Mouse (Mus musculus): Measurements from ENCODE around the gene AI661453. TPM values are rescaled to one million over a fixed set of nuclear protein-coding genes. Genes with fewer than 3 reads are reported as not detected.

The AI661453 gene
- polyA plus RNA-seq, 1 experiment from 2014 or later: 0.31 TPM

DNA sequence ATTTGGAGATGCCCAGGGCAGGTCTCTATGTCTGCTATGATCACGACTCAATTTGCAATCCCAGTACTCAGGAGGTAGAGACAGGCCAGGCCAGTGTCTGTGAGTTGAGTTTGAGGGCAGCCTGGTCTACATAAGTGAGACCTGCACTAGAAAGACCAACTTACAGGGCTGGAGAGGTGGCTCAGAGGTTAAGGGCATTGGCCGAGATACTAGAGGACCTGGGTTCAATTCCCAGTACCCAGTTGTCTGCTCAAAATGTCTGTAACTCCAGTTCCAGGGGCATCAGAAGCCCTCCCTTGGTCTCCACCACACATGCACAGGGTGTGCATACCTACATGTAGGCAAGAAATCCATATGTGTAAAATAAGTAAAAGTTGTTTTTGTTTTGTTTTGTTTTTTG lies 71.1 kb downstream of the AI661453 start:
- H3K9me3 ChIP-seq (replicated peaks): no peaks in the 10 kb centered on the region
- peak overlapping the region; percentile 49 for H3K4me3 ChIP-seq
- H3K27me3 ChIP-seq (replicated peaks): no peaks in the 10 kb centered on the region
- H3K36me3 ChIP-seq: no peaks in the 10 kb centered on the region
- peak overlapping the region; percentile 76 for H3K4me2 ChIP-seq
- peak overlapping the region; percentile 70; the same call in 1 of the 2 replicates for H3K9ac ChIP-seq
- peaks cover 86% of the 10 kb centered on the region for H3K4me1 ChIP-seq
- 56% methylated on average over 2 of the region's 2 CpGs for WGBS (ENCODE audit: insufficient replicate concordance)
- ATAC-seq: no peak
- H3K27ac ChIP-seq: peak overlapping the region; percentile 95

GRCm38 (mm10) chr17:47508012-47508608 lies 71.7 kb downstream of the AI661453 start:
- Histone ChIP-seq H3K4me3 (peak overlapping the region; percentile 49), H3K27ac (peak overlapping the region; percentile 95), H3K27me3 (replicated peaks) (no peaks in the 10 kb centered on the region), H3K9me3 (replicated peaks) (no peaks in the 10 kb centered on the region), H3K9ac (peak overlapping the region; percentile 70), H3K4me1 (peaks cover 90% of the 10 kb centered on the region), H3K4me2 (peak overlapping the region; percentile 76), H3K36me3 (no peaks in the 10 kb centered on the region)
- 4% methylated on average over 12 of the region's 12 CpGs for WGBS (ENCODE audit: insufficient replicate concordance)
- peak; percentile 52 for ATAC-seq

DNA sequence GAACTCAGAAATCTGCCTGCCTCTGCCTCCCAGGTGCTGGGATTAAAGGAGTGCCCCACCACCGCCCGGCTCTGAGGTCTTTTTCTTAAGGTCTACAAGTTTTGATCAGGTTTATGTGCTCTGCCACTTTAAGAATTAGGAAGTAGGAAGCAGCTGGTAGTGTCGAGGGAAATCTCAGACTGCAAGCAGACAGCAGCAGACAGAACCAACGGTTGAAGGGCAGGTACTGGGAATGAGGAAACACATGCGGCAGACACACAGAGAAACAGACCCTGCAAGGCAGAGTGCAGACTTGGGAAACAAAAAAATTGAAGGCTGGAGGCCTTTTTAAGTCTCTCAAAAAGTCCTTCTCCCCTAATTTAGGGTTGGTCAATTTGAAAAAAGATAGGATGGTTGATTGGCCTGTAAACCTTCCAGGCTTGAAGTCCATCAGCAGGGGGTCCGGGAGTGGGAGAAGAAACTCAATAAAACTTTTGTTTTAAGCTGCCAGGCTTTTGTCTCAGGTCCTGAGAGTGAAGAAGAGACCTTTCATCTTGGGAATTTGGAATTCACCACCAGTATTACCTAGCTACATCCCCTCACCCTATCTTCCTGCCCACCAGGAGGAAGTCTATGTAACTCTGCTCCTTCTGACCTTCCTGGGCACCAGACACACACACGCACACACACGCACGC lies 72.8 kb downstream of the AI661453 start:
- Histone ChIP-seq H3K4me2 (peak overlapping the region; percentile 15; the same call in 1 of the 2 replicates), H3K36me3 (no peaks in the 10 kb centered on the region), H3K4me3 (no peak overlapping the region), H3K4me1 (peaks cover 95% of the 10 kb centered on the region), H3K27ac (peak overlapping the region; percentile 95), H3K9ac (no peak overlapping the region), H3K27me3 (replicated peaks) (no peaks in the 10 kb centered on the region), H3K9me3 (replicated peaks) (no peaks in the 10 kb centered on the region)
- no peak for ATAC-seq
- WGBS (ENCODE audit: insufficient replicate concordance): 37% methylated on average over 9 of the region's 9 CpGs

DNA sequence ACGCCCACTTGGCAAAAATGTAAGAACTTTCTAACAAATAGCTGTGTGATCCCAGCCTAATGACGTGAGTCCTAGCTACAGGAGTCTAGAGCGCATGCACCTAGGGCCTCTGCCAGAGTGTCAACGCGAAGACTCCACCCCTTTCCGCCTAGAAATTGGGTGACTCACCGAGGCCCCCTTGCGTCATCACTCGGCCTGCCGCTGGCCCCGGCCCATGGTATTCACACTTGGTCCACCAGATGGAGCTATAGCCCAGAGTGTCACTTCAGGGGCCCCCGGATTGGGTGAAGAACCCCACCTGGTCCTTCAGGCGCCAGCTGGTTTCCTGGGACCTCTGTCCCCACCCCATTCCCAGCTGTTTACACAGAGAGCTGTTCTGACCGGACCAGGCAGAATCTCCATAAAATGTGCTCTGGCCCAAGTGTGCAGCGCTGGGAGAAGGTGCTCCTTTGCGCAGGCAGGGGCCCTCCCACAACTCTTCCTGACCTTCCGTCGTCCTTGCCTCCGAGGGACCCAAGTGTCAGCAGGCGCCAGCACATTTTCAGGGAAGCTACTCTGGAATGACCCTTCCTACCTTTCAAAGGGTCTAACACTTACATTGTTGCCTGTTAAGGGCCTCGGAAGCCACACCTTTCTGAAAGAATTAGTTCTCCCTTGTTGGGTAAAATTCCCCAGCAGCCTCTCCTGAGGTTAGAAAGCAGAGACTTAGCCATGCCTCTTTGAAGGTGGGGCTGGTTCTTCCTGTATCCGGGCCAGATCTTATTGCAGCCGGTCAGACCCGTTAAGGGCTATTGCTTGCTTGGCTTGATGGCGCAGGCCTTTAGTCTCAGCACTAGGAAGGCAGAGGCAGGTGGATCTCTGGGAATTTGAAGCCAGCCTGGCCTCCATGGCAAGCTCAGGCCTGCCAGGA lies 75.0 kb downstream of the AI661453 start:
- WGBS (ENCODE audit: insufficient replicate concordance): 9% methylated on average over 25 of the region's 25 CpGs
- H3K4me3 ChIP-seq: peak overlapping the region; percentile 39
- H3K27ac ChIP-seq: peak overlapping the region; percentile 87
- no peaks in the 10 kb centered on the region for H3K27me3 ChIP-seq (replicated peaks)
- 0 out of 2 replicates have a peak, but pooled peaks cover 3% of the 10 kb centered on the region for H3K36me3 ChIP-seq
- peak overlapping the region; percentile 67 for H3K4me2 ChIP-seq
- peak; percentile 89 for ATAC-seq
- peak overlapping the region; percentile 74 for H3K9ac ChIP-seq
- no peaks in the 10 kb centered on the region for H3K9me3 ChIP-seq (replicated peaks)
- H3K4me1 ChIP-seq: peaks cover 89% of the 10 kb centered on the region

- WGBS (ENCODE audit: insufficient replicate concordance): 56% methylated on average over 10 of the region's 10 CpGs
- ATAC-seq: no peak
- Histone ChIP-seq H3K36me3 (0 out of 2 replicates have a peak, but pooled peaks cover 5% of the 10 kb centered on the region), H3K27me3 (replicated peaks) (no peaks in the 10 kb centered on the region), H3K27ac (peak overlapping the region; percentile 87), H3K4me1 (peaks cover 79% of the 10 kb centered on the region), H3K4me2 (no peak overlapping the region), H3K9ac (peak overlapping the region; percentile 74), H3K4me3 (no peak overlapping the region), H3K9me3 (replicated peaks) (no peaks in the 10 kb centered on the region)
These were observed 76.8 kb downstream of the AI661453 start for GRCm38 (mm10) chr17:47512956-47513775.

GRCm38 (mm10) chr17:47515180-47515844 lies 78.9 kb downstream of the AI661453 start:
- Histone ChIP-seq H3K4me3 (no peak overlapping the region), H3K27ac (peak overlapping the region; percentile 63), H3K36me3 (0 out of 2 replicates have a peak, but pooled peaks cover 5% of the 10 kb centered on the region), H3K9me3 (replicated peaks) (no peaks in the 10 kb centered on the region), H3K4me2 (no peak overlapping the region), H3K9ac (peak overlapping the region; percentile 25; the same call in 1 of the 2 replicates), H3K4me1 (peaks cover 81% of the 10 kb centered on the region), H3K27me3 (replicated peaks) (no peaks in the 10 kb centered on the region)
- ATAC-seq: no peak
- WGBS (ENCODE audit: insufficient replicate concordance): 45% methylated on average over 7 of the region's 7 CpGs

DNA sequence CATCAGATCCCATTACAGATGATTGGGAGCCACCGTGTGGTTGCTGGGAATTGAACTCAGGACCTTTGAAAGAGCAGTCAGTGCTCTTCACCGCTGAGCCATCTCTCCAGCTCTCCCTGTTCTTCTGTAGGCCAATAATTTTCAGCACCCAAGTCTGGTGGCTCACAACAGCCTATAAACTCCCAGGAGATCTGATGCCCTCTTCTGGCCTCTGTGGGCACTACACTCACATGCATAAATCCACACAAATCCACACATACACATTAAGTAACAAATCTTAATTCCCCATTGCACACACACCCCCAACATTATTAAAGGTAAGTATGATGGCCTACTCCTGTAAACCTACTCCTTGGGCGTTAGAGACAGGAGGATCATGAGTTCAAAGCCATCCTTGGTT lies 79.8 kb downstream of the AI661453 start:
- no peak for ATAC-seq
- Histone ChIP-seq H3K9me3 (replicated peaks) (no peaks in the 10 kb centered on the region), H3K36me3 (0 out of 2 replicates have a peak, but pooled peaks cover 5% of the 10 kb centered on the region), H3K27me3 (replicated peaks) (no peaks in the 10 kb centered on the region), H3K4me1 (peaks cover 82% of the 10 kb centered on the region), H3K4me3 (no peak overlapping the region), H3K4me2 (no peak overlapping the region), H3K27ac (no peak overlapping the region), H3K9ac (no peak overlapping the region)
- 93% methylated on average over 3 of the region's 3 CpGs for WGBS (ENCODE audit: insufficient replicate concordance)

DNA sequence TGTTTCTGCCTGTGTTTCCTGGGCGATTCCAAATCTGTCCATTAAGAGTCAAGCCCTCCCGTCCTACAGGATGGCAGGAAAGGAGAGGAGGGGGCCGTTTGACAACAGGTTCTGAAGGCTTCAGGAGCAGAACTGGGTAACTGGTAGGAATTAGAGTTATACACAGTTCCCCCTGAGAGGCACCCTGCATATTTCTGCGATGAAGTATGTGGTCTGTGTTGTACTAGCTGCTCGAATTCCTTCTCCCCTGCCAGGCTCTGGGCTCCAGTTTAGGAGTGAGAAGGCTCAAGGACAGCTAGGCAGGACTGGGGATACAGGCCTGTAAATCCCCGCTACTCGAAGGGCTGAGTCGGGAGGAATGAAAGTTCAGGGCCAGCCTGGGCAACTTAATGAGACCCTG lies 81.8 kb downstream of the AI661453 start:
- Histone ChIP-seq H3K9me3 (replicated peaks) (no peaks in the 10 kb centered on the region), H3K27me3 (replicated peaks) (no peaks in the 10 kb centered on the region), H3K9ac (0 out of 2 replicates have a peak overlapping the region, but pooled peaks have one; percentile 24), H3K36me3 (0 out of 2 replicates have a peak, but pooled peaks cover 5% of the 10 kb centered on the region), H3K4me2 (no peak overlapping the region), H3K4me1 (peaks cover 82% of the 10 kb centered on the region), H3K4me3 (no peak overlapping the region), H3K27ac (peak overlapping the region; percentile 72)
- WGBS (ENCODE audit: insufficient replicate concordance): 50% methylated on average over 8 of the region's 8 CpGs
- ATAC-seq: no peak
